Mouse (Mus musculus) CH12.LX (cell line): Measurements from ENCODE around the gene Haao. TPM values are rescaled to one million over a fixed set of nuclear protein-coding genes. Genes with fewer than 3 reads are reported as not detected.
A peak's percentile ranks its signal among the peaks of the same experiment; 100 is the strongest.

ENCODE experiments used
- DNase-seq: peaks from one replicate; pipeline ENCODE4 v3.0.0-alpha.2; 2013; ENCODE audit errors: extremely low read depth
- H3K27ac ChIP-seq: 2 replicates; pipeline ENCODE4 v1.5.1; 2012; ENCODE audit warnings: low read depth, mild to moderate bottlenecking, control low read depth, moderate library complexity; ENCODE audit not compliant: insufficient read depth
- H3K27me3 ChIP-seq: replicated peaks from 2 replicates; pipeline ENCODE3; 2012; ENCODE audit warnings: inconsistent platforms
- H3K36me3 ChIP-seq, 2 experiments: replicated peaks in 1 of 2; 2 replicates each; pipeline versions ENCODE3 to v1.6.1; 2012; ENCODE audit warnings: inconsistent platforms in 1 of 2, low read length in 1 of 2, mild to moderate bottlenecking in 1 of 2, mixed read lengths in 1 of 2, moderate library complexity in 1 of 2; ENCODE audit not compliant: control insufficient read depth in 1 of 2, insufficient read depth in 1 of 2
- H3K4me1 ChIP-seq, 2 experiments: 2 replicates each; pipeline ENCODE4 v1.6.1; 2012; ENCODE audit warnings: inconsistent platforms in 1 of 2, moderate library complexity in 1 of 2; ENCODE audit not compliant: insufficient read depth in 2 of 2, control insufficient read depth in 1 of 2
- H3K4me2 ChIP-seq: 2 replicates; pipeline ENCODE4 v1.6.1; 2012; ENCODE audit warnings: low read depth, mild to moderate bottlenecking, control low read depth; ENCODE audit not compliant: poor library complexity, insufficient read depth, severe bottlenecking
- H3K4me3 ChIP-seq, 3 experiments: fragments of 150-350 bp in 1 of 3; sonication (generic) in 1 of 3; replicated peaks in 1 of 3; 2 replicates each; pipeline versions ENCODE3 to v1.5.1; 2011 to 2012; ENCODE audit warnings: low read depth in 2 of 3, low read length in 2 of 3, mild to moderate bottlenecking in 2 of 3, moderate library complexity in 2 of 3, control low read depth in 1 of 3, improper control_type of control experiment in 1 of 3, inconsistent platforms in 1 of 3, mixed read lengths in 1 of 3; ENCODE audit not compliant: poor library complexity in 1 of 3
- H3K79me2 ChIP-seq: replicated peaks from 2 replicates; pipeline ENCODE4 v1.6.1; 2012; ENCODE audit warnings: mild to moderate bottlenecking, moderate library complexity; ENCODE audit not compliant: control insufficient read depth, poor library complexity, insufficient read depth, severe bottlenecking; ENCODE audit errors: extremely low read depth
- H3K9ac ChIP-seq: 2 replicates; pipeline ENCODE4 v1.6.1; 2012; ENCODE audit warnings: low read depth, mild to moderate bottlenecking, control low read depth, moderate library complexity; ENCODE audit not compliant: insufficient read depth
- H3K9me3 ChIP-seq: replicated peaks from 2 replicates; pipeline ENCODE3; 2012; ENCODE audit warnings: low read length, inconsistent platforms, mixed read lengths
- BHLHE40 ChIP-seq: IDR thresholded peaks from 2 replicates; pipeline ENCODE4 v1.6.1; 2011; ENCODE audit warnings: mild to moderate bottlenecking, low read depth, low read length, improper control_type of control experiment
- CHD1 ChIP-seq: IDR thresholded peaks from 2 replicates; pipeline ENCODE4 v1.6.1; 2012; ENCODE audit warnings: low read depth, low read length, improper control_type of control experiment, inconsistent platforms
- CHD2 ChIP-seq: IDR thresholded peaks from 2 replicates; pipeline ENCODE4 v1.6.1; 2011; ENCODE audit warnings: low read length, improper control_type of control experiment
- CTCF ChIP-seq, 2 experiments: IDR thresholded peaks in 1 of 2; conservative IDR thresholded peaks in 1 of 2; 2 replicates each; pipeline ENCODE4 v1.5.1; 2011 to 2012; ENCODE audit warnings: low read depth in 2 of 2, low read length in 2 of 2, improper control_type of control experiment in 1 of 2, inconsistent platforms in 1 of 2, mild to moderate bottlenecking in 1 of 2, moderate library complexity in 1 of 2
- ELF1 ChIP-seq: IDR thresholded peaks from 2 replicates; pipeline ENCODE4 v1.6.1; 2014; ENCODE audit warnings: low read depth, mild to moderate bottlenecking, inconsistent platforms, low read length, improper control_type of control experiment
- EP300 ChIP-seq: IDR thresholded peaks from 2 replicates; pipeline ENCODE4 v1.6.1; 2011; ENCODE audit warnings: low read length, improper control_type of control experiment
- ETS1 ChIP-seq: conservative IDR thresholded peaks from 2 replicates; pipeline ENCODE4 v1.6.1; 2012; ENCODE audit warnings: low read depth, mild to moderate bottlenecking, inconsistent platforms, low read length, improper control_type of control experiment, moderate library complexity
- GABPA ChIP-seq: IDR thresholded peaks from 2 replicates; pipeline ENCODE4 v1.6.1; 2012; ENCODE audit warnings: low read depth, low read length, improper control_type of control experiment, inconsistent platforms; ENCODE audit not compliant: insufficient replicate concordance
- HCFC1 ChIP-seq: IDR thresholded peaks from 2 replicates; pipeline ENCODE4 v1.6.1; 2012; ENCODE audit warnings: low read depth, mild to moderate bottlenecking, inconsistent platforms, low read length, improper control_type of control experiment
- IRF4 ChIP-seq: IDR thresholded peaks from 2 replicates; pipeline ENCODE4 v1.6.1; 2014; ENCODE audit warnings: low read depth, mild to moderate bottlenecking, inconsistent platforms, low read length, improper control_type of control experiment
- JUN ChIP-seq: IDR thresholded peaks from 2 replicates; pipeline ENCODE4 v1.6.1; 2011; ENCODE audit warnings: low read depth, mild to moderate bottlenecking, low read length, improper control_type of control experiment, moderate library complexity; ENCODE audit not compliant: insufficient read depth
- JUND ChIP-seq: conservative IDR thresholded peaks from 2 replicates; pipeline ENCODE4 v1.6.1; 2011; ENCODE audit warnings: low read depth, low read length, improper control_type of control experiment
- KAT2A ChIP-seq: IDR thresholded peaks from 2 replicates; pipeline ENCODE4 v1.6.1; 2012; ENCODE audit warnings: low read length, improper control_type of control experiment, inconsistent platforms; ENCODE audit not compliant: insufficient replicate concordance
- MAFK ChIP-seq: IDR thresholded peaks from 2 replicates; pipeline ENCODE4 v1.6.1; 2011; ENCODE audit warnings: low read length, improper control_type of control experiment; ENCODE audit not compliant: insufficient replicate concordance
- MAX ChIP-seq: IDR thresholded peaks from 2 replicates; pipeline ENCODE4 v1.6.1; 2011; ENCODE audit warnings: low read length, improper control_type of control experiment
- MAZ ChIP-seq: IDR thresholded peaks from 2 replicates; pipeline ENCODE4 v1.6.1; 2012; ENCODE audit warnings: low read depth, mild to moderate bottlenecking, inconsistent platforms, low read length, improper control_type of control experiment, moderate library complexity
- MEF2A ChIP-seq: IDR thresholded peaks from 2 replicates; pipeline ENCODE4 v1.6.1; 2014; ENCODE audit warnings: low read depth, mild to moderate bottlenecking, inconsistent platforms, low read length, improper control_type of control experiment, borderline replicate concordance
- MXI1 ChIP-seq: IDR thresholded peaks from 2 replicates; pipeline ENCODE4 v1.6.1; 2011; ENCODE audit warnings: mild to moderate bottlenecking, low read depth, low read length, improper control_type of control experiment
- MYC ChIP-seq: IDR thresholded peaks from 2 replicates; pipeline ENCODE4 v1.6.1; 2011; ENCODE audit warnings: low read depth, mild to moderate bottlenecking, improper control_type of control experiment, low read length
- NELFE ChIP-seq: IDR thresholded peaks from 2 replicates; pipeline ENCODE4 v1.6.1; 2011; ENCODE audit warnings: low read depth, low read length, improper control_type of control experiment
- NRF1 ChIP-seq: IDR thresholded peaks from 2 replicates; pipeline ENCODE4 v1.6.1; 2014; ENCODE audit warnings: low read depth, mild to moderate bottlenecking, inconsistent platforms, low read length, improper control_type of control experiment, moderate library complexity
- PAX5 ChIP-seq: IDR thresholded peaks from 2 replicates; pipeline ENCODE4 v1.6.1; 2012; ENCODE audit warnings: low read length, inconsistent platforms, mixed read lengths
- POLR2A ChIP-seq: IDR thresholded peaks from 2 replicates; pipeline ENCODE4 v1.6.1; 2011; ENCODE audit warnings: low read depth, mild to moderate bottlenecking, improper control_type of control experiment, low read length
- POLR2AphosphoS2 ChIP-seq: IDR thresholded peaks from 2 replicates; pipeline ENCODE4 v1.6.1; 2011; ENCODE audit warnings: low read depth, low read length, improper control_type of control experiment
- RAD21 ChIP-seq: IDR thresholded peaks from 2 replicates; pipeline ENCODE4 v1.6.1; 2011; ENCODE audit warnings: low read depth, mild to moderate bottlenecking, low read length, improper control_type of control experiment, moderate library complexity
- RCOR1 ChIP-seq: conservative IDR thresholded peaks from 2 replicates; pipeline ENCODE4 v1.6.1; 2012; ENCODE audit warnings: low read depth, mild to moderate bottlenecking, inconsistent platforms, low read length, improper control_type of control experiment
- SMC3 ChIP-seq: IDR thresholded peaks from 2 replicates; pipeline ENCODE4 v1.6.1; 2011; ENCODE audit warnings: low read depth, low read length, improper control_type of control experiment
- TBP ChIP-seq: conservative IDR thresholded peaks from 2 replicates; pipeline ENCODE4 v1.6.1; 2011; ENCODE audit warnings: low read depth, low read length, improper control_type of control experiment
- TCF12 ChIP-seq: IDR thresholded peaks from 2 replicates; pipeline ENCODE4 v1.6.1; 2014; ENCODE audit warnings: low read depth, mild to moderate bottlenecking, inconsistent platforms, low read length, improper control_type of control experiment
- UBTF ChIP-seq: IDR thresholded peaks from 2 replicates; pipeline ENCODE4 v1.6.1; 2012; ENCODE audit warnings: low read depth, mild to moderate bottlenecking, inconsistent platforms, low read length, improper control_type of control experiment, moderate library complexity
- USF1 ChIP-seq: IDR thresholded peaks from 2 replicates; pipeline ENCODE4 v1.6.1; 2014; ENCODE audit warnings: low read depth, mild to moderate bottlenecking, inconsistent platforms, low read length, improper control_type of control experiment
- USF2 ChIP-seq: conservative IDR thresholded peaks from 2 replicates; pipeline ENCODE4 v1.6.1; 2011; ENCODE audit warnings: low read depth, low read length, improper control_type of control experiment
- ZC3H11A ChIP-seq: IDR thresholded peaks from 2 replicates; pipeline ENCODE4 v1.6.1; 2012; ENCODE audit warnings: low read depth, mild to moderate bottlenecking, inconsistent platforms, low read length, improper control_type of control experiment
- ZKSCAN1 ChIP-seq: IDR thresholded peaks from 2 replicates; pipeline ENCODE4 v1.6.1; 2012; ENCODE audit warnings: low read depth, inconsistent platforms, low read length, improper control_type of control experiment, borderline replicate concordance
- ZNF384 ChIP-seq: IDR thresholded peaks from 2 replicates; pipeline ENCODE4 v1.6.1; 2012; ENCODE audit warnings: low read depth, low read length, improper control_type of control experiment, inconsistent platforms
- dilution Hi-C: fragments of 300-500 bp; cut with MboI; formaldehyde crosslinking; loops from 2 replicates; pipeline ENCODE4 v1.14.3; 2020; ENCODE audit warnings: low sequenced_read_pairs; ENCODE audit not compliant: extremely low pct_unique_long_range_greater_than_20kb, extremely low pct_ligation_motif_present
- in situ Hi-C: fragments of 300-500 bp; cut with MboI; formaldehyde crosslinking; loops from 3 replicates; pipeline ENCODE4 v1.14.3; 2019; ENCODE audit warnings: low sequenced_read_pairs, low pct_ligation_motif_present, low pct_unique_long_range_greater_than_20kb, mixed read lengths
- polyA plus RNA-seq: library from polyadenylated mRNA; unstranded; fragments of >175 nt; gene quantifications from 2 replicates; pipeline ENCODE4 v1.2.1, GENCODE M21; 2012; ENCODE audit warnings: low read depth; ENCODE audit not compliant: insufficient read length
- total RNA-seq, 2 experiments: library from RNA; depleted of rRNA; stranded (reverse); fragments of 300-350 nt in 1 of 2; fragments of >200 nt in 1 of 2; gene quantifications; 2 replicates each; pipeline ENCODE4 v1.2.3; 2012 to 2014

The Haao gene
- total and polyA plus RNA-seq, 3 experiments, result 18.6 to 30.6 (median 19.1) TPM

DNA sequence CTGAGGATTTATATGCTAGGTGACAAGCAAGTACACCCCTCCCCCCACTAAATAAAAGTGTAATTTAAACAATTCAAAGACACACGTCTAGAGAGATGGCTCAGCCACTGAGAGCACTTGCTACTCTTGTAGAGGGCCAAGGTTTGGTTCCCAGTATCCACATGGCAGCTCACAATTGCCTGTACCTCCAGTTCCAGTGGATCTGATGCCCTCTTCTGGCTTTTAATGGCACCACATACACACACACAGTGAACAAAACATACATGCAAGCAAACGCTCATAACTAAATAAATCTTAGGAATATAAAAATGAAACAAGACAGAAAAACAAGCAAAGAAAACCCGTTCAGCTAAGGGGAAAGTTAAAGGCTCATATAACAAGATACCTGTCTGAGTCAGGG is 6.1 kb upstream of the Haao start (continued):
- TF ChIP-seq IRF4 (no peak), TCF12 (no peak), TBP (no peak), ETS1 (no peak), ZC3H11A (no peak), POLR2A (no peak), HCFC1 (no peak), NELFE (no peak), KAT2A (no peak), CTCF (conservative IDR thresholded peaks at IDR 0.05 in 1 of 2, IDR thresholded peaks at IDR 0.05 in 1 of 2; ENCODE audit: low read depth in 2 of 2, low read length in 2 of 2) (peak in 1 of 2 experiments; percentile 57; a peak in 2 of 4 replicates), GABPA (no peak), BHLHE40 (no peak), JUND (no peak), MYC (peak; percentile 58; the same call in 1 of the 2 replicates), MAZ (no peak)

DNA sequence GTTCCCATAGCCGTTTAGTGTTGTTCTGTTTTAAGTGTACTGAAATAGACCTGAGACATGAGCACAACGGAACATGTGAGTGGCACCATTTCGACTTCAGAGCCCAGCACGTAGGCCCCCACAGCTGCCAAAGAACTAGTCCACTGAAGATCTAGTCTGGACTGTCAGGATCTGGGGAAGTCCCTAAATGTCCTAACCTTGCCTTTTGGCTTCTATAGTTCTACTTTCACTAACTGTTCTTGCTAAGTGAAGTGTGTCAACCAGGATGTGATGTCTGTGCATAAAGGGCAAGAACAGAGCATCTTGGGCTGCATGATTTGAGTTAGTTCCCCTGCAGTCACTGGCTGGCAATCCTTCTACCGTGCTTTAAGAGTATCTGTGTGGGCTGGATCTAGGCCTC is 3.1 kb upstream of the Haao start:
- peak overlapping the region; percentile 74 for H3K27ac ChIP-seq
- no peak overlapping the region for H3K4me3 ChIP-seq
- H3K9me3 ChIP-seq, result no peaks in the 10 kb centered on the region
- no peak overlapping the region for H3K9ac ChIP-seq
- dilution Hi-C loops (no loop called here), in situ Hi-C loops (loop anchor here (5.0 to 10.0 kb wide), 3 partner anchors 34 to 196 kb away; no protein-coding TSS in a partner anchor)
- no peaks in the 10 kb centered on the region; the same call in 1 of the 2 replicates for H3K79me2 ChIP-seq
- peaks cover 0 to 7% of the 10 kb centered on the region in 2 experiments for H3K36me3 ChIP-seq
- DNase-seq, result peak; percentile 94
- no peaks in the 10 kb centered on the region for H3K27me3 ChIP-seq
- peaks cover 24 to 62% of the 10 kb centered on the region in 2 experiments for H3K4me1 ChIP-seq
- peak overlapping the region; percentile 58 for H3K4me2 ChIP-seq
- TF ChIP-seq ELF1 (peak; percentile 60), SMC3 (no peak), MAFK (peak; percentile 62; the same call in 1 of the 2 replicates), HCFC1 (no peak; the same call in 1 of the 2 replicates), ETS1 (peak; percentile 89), POLR2A (no peak), POLR2AphosphoS2 (no peak), JUND (peak; percentile 66; the same call in 1 of the 2 replicates), MAX (peak; percentile 88), ZKSCAN1 (no peak), MEF2A (peak; percentile 82; the same call in 1 of the 2 replicates), PAX5 (no peak), EP300 (peak; percentile 82), MAZ (no peak), ZNF384 (no peak), RAD21 (no peak; the same call in 1 of the 2 replicates), IRF4 (peak; percentile 73), CHD1 (0 out of 2 replicates have a peak, but pooled peaks have one; percentile 24), USF1 (no peak), BHLHE40 (peak; percentile 90), GABPA (no peak), CTCF (conservative IDR thresholded peaks at IDR 0.05 in 1 of 2, IDR thresholded peaks at IDR 0.05 in 1 of 2; ENCODE audit: low read depth in 2 of 2, low read length in 2 of 2) (no peak), MXI1 (no peak; the same call in 1 of the 2 replicates), NRF1 (peak; percentile 27; the same call in 1 of the 2 replicates), TCF12 (peak; percentile 79), RCOR1 (0 out of 2 replicates have a peak, but pooled peaks have one; percentile 68), USF2 (no peak), UBTF (no peak), NELFE (peak; percentile 35; the same call in 1 of the 2 replicates), TBP (peak; percentile 72), CHD2 (no peak; the same call in 1 of the 2 replicates), JUN (peak; percentile 47)
